Mouse (Mus musculus) kidney, postnatal 0 days (tissue): Measurements from ENCODE around the gene Rapgef1. TPM values are rescaled to one million over a fixed set of nuclear protein-coding genes. Genes with fewer than 3 reads are reported as not detected.
A peak's percentile ranks its signal among the peaks of the same experiment; 100 is the strongest.

ENCODE experiments used
- ATAC-seq: fragments of 200-750 bp; cut with Nextera tagmentation; replicated peaks from 2 replicates; pipeline ENCODE4 v1.8.0; 2017; ENCODE audit warnings: low read depth, moderate number of reproducible peaks, moderate TSS enrichment, moderate library complexity; ENCODE audit not compliant: low FRiP score
- DNase-seq: peaks from one replicate; pipeline ENCODE4 v3.0.0-alpha.2; 2016; ENCODE audit warnings: low spot score
- H3K27ac ChIP-seq: fragments of 300-500 bp; sonication (generic); 2 replicates; pipeline ENCODE4 v1.5.1; 2014; ENCODE audit warnings: mild to moderate bottlenecking
- H3K27me3 ChIP-seq: fragments of 300-500 bp; sonication (generic); 2 replicates; pipeline ENCODE4 v1.6.1; 2014; ENCODE audit warnings: low read length, mixed read lengths; ENCODE audit not compliant: insufficient read depth
- H3K36me3 ChIP-seq: fragments of 300-500 bp; sonication (generic); 2 replicates; pipeline ENCODE4 v1.6.1; 2014; ENCODE audit warnings: low read length, mixed read lengths; ENCODE audit not compliant: insufficient read depth
- H3K4me1 ChIP-seq: fragments of 300-500 bp; sonication (generic); replicated peaks from 2 replicates; pipeline ENCODE4 v1.6.1; 2014; ENCODE audit warnings: antibody characterized with exemption, low read length, mixed read lengths; ENCODE audit not compliant: insufficient read depth
- H3K4me2 ChIP-seq: fragments of 300-500 bp; sonication (generic); 2 replicates; pipeline ENCODE4 v1.6.1; 2014; ENCODE audit warnings: mild to moderate bottlenecking, low read length, moderate library complexity, mixed read lengths
- H3K4me3 ChIP-seq: fragments of 300-500 bp; sonication (generic); replicated peaks from 2 replicates; pipeline ENCODE4 v1.5.1; 2014; ENCODE audit warnings: low read depth, low read length
- H3K9ac ChIP-seq: fragments of 300-500 bp; sonication (generic); 2 replicates; pipeline ENCODE4 v1.6.1; 2014; ENCODE audit warnings: low read depth, low read length
- H3K9me3 ChIP-seq: fragments of 300-500 bp; sonication (generic); replicated peaks from 2 replicates; pipeline ENCODE4 v1.6.1; 2016; ENCODE audit warnings: low read length, inconsistent platforms, mixed read lengths
- CTCF ChIP-seq: IDR thresholded peaks from 2 replicates; pipeline ENCODE4 v1.5.1; 2016; ENCODE audit warnings: antibody characterized with exemption, low read depth, mild to moderate bottlenecking, moderate library complexity
- WGBS: fragments of 180-500 bp; shearing (Covaris S2); extraction: QIAGEN DNeasy Blood & Tissue Kit; methylation state at CpG from one replicate; pipeline ENCODE4 v1.1.7; 2014; 5-methylcytosine and 5-hydroxymethylcytosine counted together
- polyA plus RNA-seq: library from polyadenylated mRNA; unstranded; fragments of >200 nt; fragmentation: Nextera tagmentation; extraction: Ambion mirVana; gene quantifications from 2 replicates; pipeline ENCODE4 v1.2.1, GENCODE M21; 2015

Gene Rapgef1
- polyA plus RNA-seq, 1 experiment from 2014 or later, result 12.0 TPM

DNA sequence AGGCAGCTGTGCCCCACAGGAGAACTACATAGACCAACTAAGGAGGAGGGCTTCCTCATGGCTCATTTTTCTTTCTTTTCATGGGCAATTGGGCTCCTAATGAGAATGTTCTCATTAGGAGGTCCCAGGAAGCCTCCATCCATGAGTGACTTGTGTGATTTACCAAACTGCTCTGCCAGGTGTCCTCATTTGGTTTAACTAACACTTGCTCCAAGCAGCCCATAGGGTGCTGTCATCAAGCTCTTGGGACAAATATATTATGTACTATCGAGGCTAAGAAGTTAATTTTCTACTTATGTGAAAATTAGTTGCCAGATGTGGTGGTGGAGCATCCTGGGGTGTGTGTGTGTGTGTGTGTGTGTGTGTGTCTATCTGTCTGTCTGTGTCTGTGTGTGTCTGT is 37.6 kb downstream of the Rapgef1 start:
- Histone ChIP-seq H3K9ac (no peak overlapping the region), H3K27ac (no peak overlapping the region), H3K36me3 (no peaks in the 10 kb centered on the region), H3K27me3 (no peaks in the 10 kb centered on the region), H3K4me2 (no peak overlapping the region), H3K9me3 (no peaks in the 10 kb centered on the region), H3K4me3 (no peak overlapping the region), H3K4me1 (peaks cover 7% of the 10 kb centered on the region; the same call in 1 of the 2 replicates)
- DNase-seq (peak; percentile 56), ATAC-seq (no peak)
- TF ChIP-seq CTCF, result no peak
- 34% methylated on average over 1 of the region's 1 CpGs for WGBS

DNA sequence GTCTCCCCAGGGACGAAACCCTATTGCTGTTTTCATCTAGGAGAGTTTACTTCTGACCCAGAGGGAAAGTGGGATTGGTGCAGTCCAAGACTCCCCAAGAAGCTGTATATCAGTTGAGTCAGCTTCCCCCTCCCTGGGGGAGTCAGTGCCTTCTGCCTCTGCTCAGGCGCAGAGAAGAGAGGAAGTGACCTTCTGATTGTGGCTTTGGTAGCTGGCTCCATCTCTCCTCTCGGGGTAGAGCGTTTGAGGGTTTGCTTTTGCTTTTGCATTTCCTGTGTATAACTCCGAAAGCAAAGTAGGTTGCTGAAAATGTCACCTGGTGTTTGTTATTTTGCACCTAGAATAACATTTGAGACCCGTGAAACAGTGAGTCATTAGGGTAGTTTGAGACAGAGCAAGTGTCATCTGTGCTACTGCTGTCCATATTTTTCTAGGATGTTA is 42.3 kb downstream of the Rapgef1 start:
- Histone ChIP-seq H3K4me1 (peaks cover 29% of the 10 kb centered on the region), H3K9ac (no peak overlapping the region), H3K4me2 (no peak overlapping the region; the same call in 1 of the 2 replicates), H3K36me3 (no peaks in the 10 kb centered on the region), H3K4me3 (no peak overlapping the region), H3K9me3 (no peaks in the 10 kb centered on the region), H3K27me3 (no peaks in the 10 kb centered on the region), H3K27ac (peak overlapping the region; percentile 47; the same call in 1 of the 2 replicates)
- 35% methylated on average over 6 of the region's 6 CpGs for WGBS
- ATAC-seq (no peak), DNase-seq (peak; percentile 62)
- TF ChIP-seq CTCF, result no peak

DNA sequence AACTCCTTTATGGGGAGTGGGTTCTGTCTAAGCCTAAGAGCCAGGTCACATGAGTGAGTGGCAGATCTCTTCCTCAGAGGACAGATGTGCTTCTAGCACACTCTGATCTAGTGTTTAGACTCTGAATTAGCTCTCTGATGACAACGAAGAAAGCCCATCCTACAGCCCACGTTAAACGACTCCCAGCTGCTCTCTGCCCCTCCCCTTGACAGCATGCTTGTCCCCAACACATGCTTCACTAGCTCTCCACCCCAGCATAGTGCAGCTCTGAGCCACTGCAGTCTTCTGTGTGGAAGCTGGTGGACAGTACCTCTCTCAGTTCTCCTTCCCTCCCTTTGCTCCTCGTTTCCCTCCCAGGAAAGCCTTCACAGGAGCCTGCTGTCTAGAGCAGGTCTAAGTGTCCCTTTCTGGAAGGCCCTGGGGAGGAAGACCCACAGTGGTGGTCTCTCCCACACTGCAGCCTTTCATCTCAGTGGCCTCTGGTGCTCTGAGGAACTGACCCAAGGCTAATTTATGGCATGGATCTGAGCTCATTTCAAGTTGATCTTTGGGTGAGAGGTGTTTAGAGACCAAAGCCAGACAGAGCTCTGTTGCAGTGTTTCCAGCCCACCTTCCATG is 43.8 kb downstream of the Rapgef1 start:
- ATAC-seq (peak; percentile 26; the same call in 1 of the 2 replicates), DNase-seq (peak; percentile 79)
- H3K27me3 ChIP-seq, result no peaks in the 10 kb centered on the region
- H3K4me2 ChIP-seq, result no peak overlapping the region
- H3K27ac ChIP-seq, result 0 out of 2 replicates have a peak overlapping the region, but pooled peaks have one; percentile 9
- TF ChIP-seq CTCF, result no peak
- peaks cover 41% of the 10 kb centered on the region for H3K4me1 ChIP-seq
- no peak overlapping the region for H3K4me3 ChIP-seq
- no peak overlapping the region for H3K9ac ChIP-seq
- no peaks in the 10 kb centered on the region for H3K36me3 ChIP-seq
- no peaks in the 10 kb centered on the region for H3K9me3 ChIP-seq
- WGBS, result 2% methylated on average over 4 of the region's 4 CpGs

DNA sequence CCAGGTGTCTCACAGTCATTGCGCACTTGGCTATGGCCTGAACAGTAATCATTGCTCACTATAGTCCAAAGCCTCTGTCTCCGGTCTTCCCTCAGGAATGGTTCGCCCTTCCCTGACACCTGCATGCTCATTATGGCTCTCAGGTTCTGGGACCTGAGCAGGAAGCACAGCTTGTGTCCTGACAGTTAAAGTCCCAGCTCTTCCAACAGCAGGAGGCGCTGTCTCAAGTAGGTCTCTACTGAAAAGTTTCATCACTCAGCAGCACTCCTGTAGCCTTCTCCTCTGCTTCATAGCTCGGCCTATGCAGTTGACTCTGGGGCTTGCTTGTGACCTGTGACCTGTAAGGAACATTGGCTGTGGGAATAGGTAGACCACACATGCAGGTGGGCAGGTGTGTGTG is 45.9 kb downstream of the Rapgef1 start:
- Histone ChIP-seq H3K27ac (no peak overlapping the region), H3K4me2 (no peak overlapping the region), H3K9ac (no peak overlapping the region), H3K4me3 (no peak overlapping the region), H3K27me3 (no peaks in the 10 kb centered on the region), H3K9me3 (no peaks in the 10 kb centered on the region), H3K36me3 (no peaks in the 10 kb centered on the region), H3K4me1 (peaks cover 52% of the 10 kb centered on the region)
- DNase-seq, result no peak
- ATAC-seq, result no peak
- WGBS, result 92% methylated on average over 5 of the region's 5 CpGs
- TF ChIP-seq CTCF, result peak; percentile 29; the same call in 1 of the 2 replicates

DNA sequence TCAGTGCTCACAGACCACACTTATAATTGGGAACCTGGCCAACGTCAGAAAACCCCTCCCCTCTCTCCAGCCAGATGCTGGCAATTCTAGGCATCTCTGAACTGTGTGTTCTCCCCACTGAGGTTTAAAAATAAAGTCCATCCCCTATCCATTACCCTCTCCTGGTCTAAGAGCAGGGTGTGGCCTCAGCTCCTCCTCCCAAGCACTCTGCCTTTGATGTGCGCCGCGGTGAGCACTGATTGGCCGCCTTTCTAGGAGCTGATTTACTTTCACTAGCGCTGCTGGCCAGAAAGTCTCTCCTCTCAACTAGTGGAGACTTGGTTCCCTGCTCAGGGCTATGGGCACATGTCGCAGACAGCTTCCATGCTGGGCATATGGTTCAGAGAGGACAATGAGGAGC is 47.1 kb downstream of the Rapgef1 start:
- Histone ChIP-seq H3K9me3 (no peaks in the 10 kb centered on the region), H3K4me2 (no peak overlapping the region), H3K4me3 (no peak overlapping the region), H3K9ac (no peak overlapping the region), H3K27ac (no peak overlapping the region), H3K4me1 (peaks cover 50% of the 10 kb centered on the region), H3K27me3 (no peaks in the 10 kb centered on the region), H3K36me3 (no peaks in the 10 kb centered on the region)
- WGBS, result 9% methylated on average over 7 of the region's 7 CpGs
- DNase-seq, result peak; percentile 80
- ATAC-seq, result no peak
- no peak for TF ChIP-seq CTCF

DNA sequence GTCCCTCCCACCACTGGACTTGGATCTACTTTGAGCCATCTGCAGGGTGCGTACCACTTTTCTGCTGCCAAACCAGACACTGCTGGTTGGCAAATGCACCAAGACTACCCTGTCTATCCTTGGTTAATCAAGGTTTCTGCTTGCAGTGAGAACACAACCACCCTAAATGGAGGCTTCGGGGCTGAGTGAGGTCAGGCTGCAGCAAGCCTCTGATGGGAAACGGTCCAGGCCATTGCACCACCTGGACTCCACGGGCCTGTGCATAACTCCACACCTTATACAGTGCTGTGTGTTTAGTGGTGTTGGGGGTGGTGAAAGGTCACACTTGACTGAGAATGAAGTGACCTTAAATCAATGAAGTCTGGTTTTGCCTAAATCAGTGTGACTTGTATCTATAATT is 47.6 kb downstream of the Rapgef1 start:
- Histone ChIP-seq H3K4me1 (peaks cover 45% of the 10 kb centered on the region), H3K4me3 (no peak overlapping the region), H3K27me3 (no peaks in the 10 kb centered on the region), H3K27ac (no peak overlapping the region), H3K9me3 (no peaks in the 10 kb centered on the region), H3K36me3 (no peaks in the 10 kb centered on the region), H3K4me2 (no peak overlapping the region), H3K9ac (no peak overlapping the region)
- no peak for TF ChIP-seq CTCF
- ATAC-seq (no peak), DNase-seq (no peak)
- 54% methylated on average over 4 of the region's 4 CpGs for WGBS
